Mouse (Mus musculus): Measurements from ENCODE around the gene Ampd1.

The Ampd1 gene

DNA sequence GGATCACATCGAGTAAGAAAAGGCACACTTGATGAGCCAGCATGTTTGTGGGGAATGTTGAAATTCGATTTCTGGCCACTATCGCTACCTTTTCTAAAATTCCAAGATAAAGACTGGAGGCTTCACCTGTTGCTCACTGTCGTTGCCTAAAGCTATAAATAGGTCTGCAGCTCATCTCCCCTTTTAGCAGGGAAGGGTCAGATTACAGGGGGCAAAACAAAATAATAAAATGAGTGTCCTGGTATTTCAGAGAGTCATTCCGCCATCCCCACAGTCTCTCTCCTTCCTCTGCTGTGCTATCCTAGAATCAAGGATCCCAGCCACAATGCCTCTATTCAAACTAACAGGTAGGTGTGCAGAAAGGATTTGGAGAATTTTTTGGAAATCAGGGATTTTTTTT lies at the start of gene Ampd1:
Gene Ampd1 (plus strand): TSS at position 244 of the 400 bp plus-strand sequence.
- DNase-seq, result no peak

GRCm38 (mm10) chr3:103026174-103026573 lies 47.6 kb upstream of the Ampd1 start:
- DNase-seq, result no peak

- DNase-seq, result no peak
Measured at GRCm38 (mm10) chr3:103040285-103040684, 33.5 kb upstream of the Ampd1 start.

- no peak for DNase-seq
Measured at GRCm38 (mm10) chr3:103040861-103041379, 32.9 kb upstream of the Ampd1 start.

DNA sequence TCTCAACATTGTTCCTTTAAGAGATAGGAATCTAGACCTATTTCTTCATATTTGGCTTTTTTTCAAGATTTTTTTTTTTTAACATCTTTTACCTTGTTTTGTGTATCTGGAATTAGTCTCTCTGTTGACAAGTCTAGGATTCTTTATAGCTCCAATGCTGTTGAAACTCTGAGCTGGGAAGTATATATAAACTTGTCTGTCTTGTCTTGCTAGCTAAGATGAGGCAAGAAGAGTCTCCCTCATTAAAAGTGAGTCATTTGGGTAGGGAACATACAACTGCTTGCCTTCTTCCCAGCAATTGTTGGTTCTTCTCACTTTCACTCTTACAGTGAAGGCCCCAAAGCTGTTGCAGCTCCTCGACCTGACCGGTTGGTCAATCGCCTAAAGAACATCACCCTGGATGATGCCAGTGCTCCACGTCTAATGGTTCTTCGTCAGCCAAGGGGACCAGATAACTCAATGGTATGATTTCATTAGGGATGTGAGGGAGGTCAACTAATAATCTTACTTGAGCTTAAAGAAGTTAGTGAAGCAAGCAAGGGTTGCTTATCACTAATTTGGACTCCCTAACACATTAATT lies 17.7 kb upstream of the Ampd1 start:
- DNase-seq, result no peak

- DNase-seq, result no peak
Measured at GRCm38 (mm10) chr3:103057752-103058151, 16.1 kb upstream of the Ampd1 start.

- peak; percentile 89 for DNase-seq
Measured at GRCm38 (mm10) chr3:103058207-103059157, 15.3 kb upstream of the Ampd1 start, which contains the start of gene Nras. Gene Nras (plus strand): TSS chr3:103058285.

- no peak for DNase-seq
Measured at GRCm38 (mm10) chr3:103066927-103067326, 6.9 kb upstream of the Ampd1 start.

- DNase-seq, result no peak
Measured at GRCm38 (mm10) chr3:103068971-103069370, 4.8 kb upstream of the Ampd1 start.

- no peak for DNase-seq
Measured at GRCm38 (mm10) chr3:103075871-103076270, 2.1 kb downstream of the Ampd1 start.

DNA sequence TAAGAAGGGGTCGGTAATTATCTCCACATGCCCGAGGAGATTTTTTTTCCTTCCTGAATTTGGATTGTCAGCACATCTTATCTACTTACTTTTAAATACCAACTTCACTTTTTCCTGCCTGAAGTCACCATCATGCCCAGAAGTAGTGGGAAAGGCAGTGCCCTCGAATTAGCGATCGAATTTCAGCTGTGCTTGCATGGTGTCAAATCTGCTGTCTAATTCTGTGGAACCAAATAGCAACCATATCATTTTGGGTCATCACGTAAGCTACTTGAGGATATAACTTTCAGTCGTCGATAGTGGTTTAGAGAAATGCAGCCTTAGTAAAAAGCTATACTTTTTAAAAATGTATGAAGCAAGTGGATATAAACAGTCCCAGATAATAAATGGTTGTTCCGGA lies 2.7 kb downstream of the Ampd1 start:
- no peak for DNase-seq

GRCm38 (mm10) chr3:103079301-103079700 lies 5.5 kb downstream of the Ampd1 start:
- DNase-seq, result no peak

DNA sequence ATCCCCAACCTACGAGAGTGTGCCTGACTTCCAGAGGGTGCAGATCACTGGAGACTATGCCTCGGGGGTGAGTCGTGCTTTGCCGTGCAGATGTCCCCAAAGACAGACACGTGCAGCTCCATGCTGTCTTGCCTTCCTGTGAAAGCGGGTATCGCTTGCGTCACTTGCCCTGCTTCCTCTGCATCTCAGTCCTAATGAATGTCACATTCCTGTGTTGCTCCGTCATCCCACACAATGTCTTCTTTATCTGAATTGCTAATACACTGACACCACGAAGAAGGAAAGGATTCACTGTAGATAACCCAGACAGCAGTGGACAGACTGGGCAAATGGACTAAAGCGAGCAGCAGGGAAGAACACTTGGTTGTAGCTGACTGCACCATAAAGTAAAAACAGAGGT lies 7.2 kb downstream of the Ampd1 start:
- DNase-seq, result no peak

GRCm38 (mm10) chr3:103081861-103082453 lies 8.1 kb downstream of the Ampd1 start:
- DNase-seq, result no peak

- DNase-seq, result no peak
Measured at GRCm38 (mm10) chr3:103082761-103083160, 8.9 kb downstream of the Ampd1 start.

DNA sequence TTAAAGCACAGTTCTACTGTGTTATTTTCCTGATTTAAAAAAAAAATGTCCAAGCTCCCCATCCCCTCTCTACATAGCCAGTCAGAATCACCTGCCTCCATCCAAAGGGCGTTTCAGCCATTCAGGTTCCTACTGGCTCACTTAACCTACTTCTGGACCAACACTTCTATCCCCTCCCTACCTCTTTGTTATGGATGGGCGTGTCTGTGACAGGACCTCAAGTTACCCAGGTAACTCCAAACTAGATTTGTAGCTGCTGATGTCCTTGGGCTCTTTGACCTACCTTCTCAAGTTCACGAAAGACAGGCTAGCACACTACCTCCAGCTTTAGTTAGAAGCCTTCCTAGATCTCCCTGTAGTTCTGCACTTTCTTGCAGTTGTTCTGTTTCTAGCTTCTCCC lies 12.2 kb downstream of the Ampd1 start:
- DNase-seq, result no peak

DNA sequence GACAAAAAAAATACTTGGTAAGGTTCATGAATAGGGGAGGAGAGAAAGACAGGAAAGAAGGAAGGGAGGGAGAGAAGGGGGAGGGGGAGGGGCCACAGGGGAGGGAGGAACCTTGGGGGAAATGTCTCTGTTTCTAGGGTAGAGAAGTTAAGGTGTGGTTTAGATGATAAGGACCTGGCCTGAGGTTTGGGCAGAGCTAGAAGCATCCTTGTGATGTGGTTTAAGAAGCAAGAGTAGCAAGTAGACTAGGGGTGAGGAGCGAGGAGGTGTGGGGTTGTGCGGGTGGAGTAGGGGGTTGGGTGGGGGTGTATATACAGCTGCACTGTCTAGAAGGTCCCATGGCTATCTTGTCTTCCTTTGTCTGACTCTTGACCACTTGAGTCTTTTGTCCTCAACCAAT lies 17.9 kb downstream of the Ampd1 start:
- DNase-seq, result no peak

DNA sequence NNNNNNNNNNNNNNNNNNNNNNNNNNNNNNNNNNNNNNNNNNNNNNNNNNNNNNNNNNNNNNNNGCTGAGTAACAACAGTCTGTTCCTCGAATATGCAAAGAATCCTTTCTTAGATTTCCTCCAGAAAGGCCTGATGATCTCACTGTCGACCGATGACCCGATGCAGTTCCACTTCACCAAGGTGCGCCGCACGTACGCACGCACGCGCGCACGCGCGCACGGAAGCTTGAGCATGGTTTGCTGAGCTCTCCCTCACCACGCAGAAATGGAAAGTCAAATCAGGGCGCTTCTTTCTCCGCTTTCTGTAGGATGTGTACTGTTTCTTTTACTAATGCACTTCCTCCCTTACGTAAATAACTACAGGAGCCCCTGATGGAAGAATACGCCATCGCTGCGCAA lies 24.8 kb downstream of the Ampd1 start:
- DNase-seq, result no peak

GRCm38 (mm10) chr3:103099667-103100066 lies 25.9 kb downstream of the Ampd1 start:
- DNase-seq, result no peak

DNA sequence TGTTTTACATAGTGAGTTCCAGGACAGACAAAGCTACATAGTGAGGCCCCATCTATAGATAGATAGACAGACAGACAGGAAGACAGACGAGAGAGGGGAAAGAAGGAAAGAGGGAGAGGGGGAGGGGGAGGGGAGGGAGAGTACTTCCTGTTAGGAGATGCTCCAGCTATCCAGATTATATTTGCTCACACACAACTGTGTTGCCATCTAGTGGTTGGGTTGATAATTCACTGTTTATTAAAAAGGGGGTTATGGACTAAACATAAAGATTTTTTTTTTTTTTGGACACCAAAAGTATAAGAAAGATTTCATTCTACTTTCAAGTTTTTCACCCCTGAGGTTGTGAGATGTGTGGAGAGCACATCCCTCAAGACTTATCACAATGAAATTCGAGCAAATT lies 26.9 kb downstream of the Ampd1 start:
- DNase-seq, result no peak

- no peak for DNase-seq
Measured at GRCm38 (mm10) chr3:103101194-103101593, 27.4 kb downstream of the Ampd1 start.

- DNase-seq, result no peak
Measured at GRCm38 (mm10) chr3:103101909-103102308, 28.1 kb downstream of the Ampd1 start.
